Mouse (Mus musculus): Measurements from ENCODE around the gene 4930503B20Rik. TPM values are rescaled to one million over a fixed set of nuclear protein-coding genes. Genes with fewer than 3 reads are reported as not detected.

Gene 4930503B20Rik
- polyA plus RNA-seq, 1 experiment from 2014 or later, result not detected

- no peaks in the 10 kb centered on the region for H3K36me3 ChIP-seq (ENCODE audit: control insufficient read depth, insufficient read depth)
- no peak overlapping the region for H3K27ac ChIP-seq (ENCODE audit: low read depth, low read length)
- no peaks in the 10 kb centered on the region for H3K4me1 ChIP-seq (replicated peaks; ENCODE audit: control insufficient read depth, insufficient read depth, low read length)
- H3K9ac ChIP-seq (ENCODE audit: low read depth, low read length), result no peak overlapping the region
- no peaks in the 10 kb centered on the region for H3K27me3 ChIP-seq (replicated peaks; ENCODE audit: control insufficient read depth, insufficient read depth, low read length)
- H3K9me3 ChIP-seq (ENCODE audit: control insufficient read depth), result no peaks in the 10 kb centered on the region
- H3K4me2 ChIP-seq (replicated peaks; ENCODE audit: low read depth), result no peak overlapping the region
- TF ChIP-seq CTCF (IDR thresholded peaks at IDR 0.05; ENCODE audit: low read depth), result no peak
- WGBS, result 80% methylated on average over 6 of the region's 6 CpGs
- H3K4me3 ChIP-seq (ENCODE audit: low read depth, low read length), result no peak overlapping the region
- ATAC-seq, result no peak
Observed at GRCm38 (mm10) chr3:146599198-146599900, 51.8 kb downstream of the 4930503B20Rik start.

- Histone ChIP-seq H3K4me1 (replicated peaks; ENCODE audit: control insufficient read depth, insufficient read depth, low read length) (no peaks in the 10 kb centered on the region), H3K9ac (ENCODE audit: low read depth, low read length) (no peak overlapping the region), H3K4me2 (replicated peaks; ENCODE audit: low read depth) (no peak overlapping the region), H3K27ac (ENCODE audit: low read depth, low read length) (no peak overlapping the region), H3K36me3 (ENCODE audit: control insufficient read depth, insufficient read depth) (no peaks in the 10 kb centered on the region), H3K9me3 (ENCODE audit: control insufficient read depth) (no peaks in the 10 kb centered on the region), H3K27me3 (replicated peaks; ENCODE audit: control insufficient read depth, insufficient read depth, low read length) (no peaks in the 10 kb centered on the region), H3K4me3 (ENCODE audit: low read depth, low read length) (no peak overlapping the region)
- no peak for ATAC-seq
- WGBS, result 72% methylated on average over 6 of the region's 6 CpGs
- no peak for TF ChIP-seq CTCF (IDR thresholded peaks at IDR 0.05; ENCODE audit: low read depth)
Observed at GRCm38 (mm10) chr3:146598411-146598810, 52.7 kb downstream of the 4930503B20Rik start.

DNA sequence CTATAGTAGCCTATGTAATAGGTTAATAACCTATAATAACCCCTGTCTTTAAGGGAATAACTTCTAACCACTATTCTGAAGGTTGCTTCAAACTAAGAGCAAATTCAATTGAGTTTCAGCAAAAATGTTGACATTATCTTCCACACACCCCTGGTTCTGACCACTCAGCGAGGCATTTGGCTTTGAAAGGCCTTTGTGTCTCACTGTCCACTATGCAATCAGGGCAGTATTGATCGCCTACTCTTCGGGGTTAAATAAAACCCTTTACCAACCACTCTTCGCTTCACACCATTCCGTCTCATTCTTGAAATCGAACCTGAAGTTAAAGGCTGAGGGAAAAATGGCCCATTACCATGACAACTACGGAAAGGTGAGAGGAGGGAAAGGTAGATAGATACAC is 54.3 kb downstream of the 4930503B20Rik start:
- TF ChIP-seq CTCF (IDR thresholded peaks at IDR 0.05; ENCODE audit: low read depth), result no peak

DNA sequence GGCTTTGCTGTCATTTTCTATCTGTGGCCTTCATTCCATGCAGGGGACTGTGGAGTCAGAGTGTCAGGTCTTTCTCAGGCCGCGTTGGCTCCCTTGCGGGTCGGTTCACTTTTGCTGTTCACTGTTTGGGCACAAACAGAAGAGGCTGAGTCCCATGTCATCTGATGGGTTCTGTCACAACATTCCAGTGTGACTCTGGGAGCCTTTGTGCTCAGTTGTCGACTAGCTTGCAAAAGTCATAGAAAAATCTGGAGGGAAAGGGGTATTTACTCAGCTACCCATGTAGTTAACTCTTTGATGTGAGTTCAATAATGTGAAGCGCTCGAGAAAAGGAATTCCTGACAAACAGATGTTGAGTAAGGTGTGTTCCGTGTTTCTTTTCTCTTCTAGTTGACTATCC is 54.7 kb downstream of the 4930503B20Rik start:
- H3K9ac ChIP-seq (ENCODE audit: low read depth, low read length), result no peak overlapping the region
- ATAC-seq, result no peak
- WGBS, result 82% methylated on average over 8 of the region's 8 CpGs
- H3K27ac ChIP-seq (ENCODE audit: low read depth, low read length), result no peak overlapping the region
- H3K4me3 ChIP-seq (ENCODE audit: low read depth, low read length), result no peak overlapping the region
- no peaks in the 10 kb centered on the region for H3K27me3 ChIP-seq (replicated peaks; ENCODE audit: control insufficient read depth, insufficient read depth, low read length)
- H3K4me1 ChIP-seq (replicated peaks; ENCODE audit: control insufficient read depth, insufficient read depth, low read length), result no peaks in the 10 kb centered on the region
- no peak overlapping the region for H3K4me2 ChIP-seq (replicated peaks; ENCODE audit: low read depth)
- TF ChIP-seq CTCF (IDR thresholded peaks at IDR 0.05; ENCODE audit: low read depth), result no peak
- H3K9me3 ChIP-seq (ENCODE audit: control insufficient read depth), result no peaks in the 10 kb centered on the region
- H3K36me3 ChIP-seq (ENCODE audit: control insufficient read depth, insufficient read depth), result no peaks in the 10 kb centered on the region

More for the DNA sequence above, 54.3 kb downstream of the 4930503B20Rik start:
- no peak overlapping the region for H3K9ac ChIP-seq (ENCODE audit: low read depth, low read length)
- no peaks in the 10 kb centered on the region for H3K9me3 ChIP-seq (ENCODE audit: control insufficient read depth)
- no peak overlapping the region for H3K4me2 ChIP-seq (replicated peaks; ENCODE audit: low read depth)
- H3K4me1 ChIP-seq (replicated peaks; ENCODE audit: control insufficient read depth, insufficient read depth, low read length), result no peaks in the 10 kb centered on the region
- WGBS, result 87% methylated on average over 7 of the region's 7 CpGs
- H3K27me3 ChIP-seq (replicated peaks; ENCODE audit: control insufficient read depth, insufficient read depth, low read length), result no peaks in the 10 kb centered on the region
- H3K36me3 ChIP-seq (ENCODE audit: control insufficient read depth, insufficient read depth), result no peaks in the 10 kb centered on the region
- ATAC-seq, result no peak
- H3K4me3 ChIP-seq (ENCODE audit: low read depth, low read length), result no peak overlapping the region
- H3K27ac ChIP-seq (ENCODE audit: low read depth, low read length), result no peak overlapping the region

DNA sequence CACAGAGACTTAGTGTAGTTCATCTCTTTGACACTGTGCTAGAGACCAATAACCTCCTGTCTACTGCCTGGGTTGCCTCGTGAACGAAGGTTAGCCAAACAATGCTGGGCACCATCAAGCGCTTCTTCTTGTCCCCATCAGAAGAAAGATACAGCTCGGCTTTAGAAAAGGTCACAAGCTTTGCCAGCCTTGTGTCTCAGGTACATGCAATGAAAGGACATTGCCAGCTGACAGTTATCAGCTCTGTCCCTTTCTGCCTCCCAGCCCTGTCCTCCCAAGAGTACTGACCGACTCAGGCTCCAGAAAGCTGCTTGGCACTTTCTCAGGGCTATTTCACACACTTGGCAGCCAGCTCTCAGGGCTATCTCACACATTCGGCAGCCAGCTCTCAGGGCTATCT is 55.7 kb downstream of the 4930503B20Rik start:
- Histone ChIP-seq H3K36me3 (ENCODE audit: control insufficient read depth, insufficient read depth) (no peaks in the 10 kb centered on the region), H3K27ac (ENCODE audit: low read depth, low read length) (no peak overlapping the region), H3K4me1 (replicated peaks; ENCODE audit: control insufficient read depth, insufficient read depth, low read length) (no peaks in the 10 kb centered on the region), H3K27me3 (replicated peaks; ENCODE audit: control insufficient read depth, insufficient read depth, low read length) (no peaks in the 10 kb centered on the region), H3K4me2 (replicated peaks; ENCODE audit: low read depth) (no peak overlapping the region), H3K9me3 (ENCODE audit: control insufficient read depth) (no peaks in the 10 kb centered on the region), H3K9ac (ENCODE audit: low read depth, low read length) (no peak overlapping the region), H3K4me3 (ENCODE audit: low read depth, low read length) (no peak overlapping the region)
- WGBS, result 81% methylated on average over 6 of the region's 6 CpGs
- TF ChIP-seq CTCF (IDR thresholded peaks at IDR 0.05; ENCODE audit: low read depth), result no peak
- ATAC-seq, result no peak

Other genes starting within 250 kb of the 4930503B20Rik start
- 31.1 TPM in 2 replicates for gene Ssx2ip, start 246.7 kb downstream of the 4930503B20Rik start, polyA plus RNA-seq (2015; fragmentation: Nextera tagmentation; extraction: Ambion mirVana)
- gene Ctbs, start 201.5 kb downstream of the 4930503B20Rik start, polyA plus RNA-seq (2015; fragmentation: Nextera tagmentation; extraction: Ambion mirVana), result 8.1 and 8.3 TPM in 2 replicates
- gene Spata1, start 151.6 kb downstream of the 4930503B20Rik start, polyA plus RNA-seq (2015; fragmentation: Nextera tagmentation; extraction: Ambion mirVana), result 1.3 and 1.9 TPM in 2 replicates
- 1,062 and 1,144 TPM in 2 replicates for gene Gng5, start 151.5 kb downstream of the 4930503B20Rik start, polyA plus RNA-seq (2015; fragmentation: Nextera tagmentation; extraction: Ambion mirVana)
- 28.1 TPM in 2 replicates for gene Rpf1, start 129.9 kb downstream of the 4930503B20Rik start, polyA plus RNA-seq (2015; fragmentation: Nextera tagmentation; extraction: Ambion mirVana)
- 0.10 TPM in 1 of 2 replicates, not detected in the other for gene Uox, start 80.9 kb downstream of the 4930503B20Rik start, polyA plus RNA-seq (2015; fragmentation: Nextera tagmentation; extraction: Ambion mirVana)
- gene Dnase2b, start 35.7 kb downstream of the 4930503B20Rik start, polyA plus RNA-seq (2015; fragmentation: Nextera tagmentation; extraction: Ambion mirVana), result not detected in 2 replicates
- gene Samd13, start 34.3 kb upstream of the 4930503B20Rik start, polyA plus RNA-seq (2015; fragmentation: Nextera tagmentation; extraction: Ambion mirVana), result 0.07 and 0.14 TPM in 2 replicates
- 25.3 and 27.0 TPM in 2 replicates for gene Prkacb, start 161.7 kb upstream of the 4930503B20Rik start, polyA plus RNA-seq (2015; fragmentation: Nextera tagmentation; extraction: Ambion mirVana)
- 1.5 and 1.6 TPM in 2 replicates for gene Ttll7, start 201.1 kb upstream of the 4930503B20Rik start, polyA plus RNA-seq (2015; fragmentation: Nextera tagmentation; extraction: Ambion mirVana)